Mouse (Mus musculus) testis, adult 2 months (tissue): ENCODE data around the gene Ddx3x. TPM values are rescaled to one million over a fixed set of nuclear protein-coding genes. Genes with fewer than 3 reads are reported as not detected.
A peak's percentile ranks its signal among the peaks of the same experiment; 100 is the strongest.
"Not testable (repeated sequence)": the region's sequence is repeated elsewhere in the genome, so short reads cannot be mapped to it uniquely, and the experiment has no call there.

Source experiments
- H3K27ac ChIP-seq: fragments of 200-500 bp; 2 replicates; pipeline ENCODE4 v1.5.1; 2012; ENCODE audit warnings: low read depth, low read length; ENCODE audit not compliant: control insufficient read depth, insufficient read depth
- H3K27me3 ChIP-seq: fragments of 200-500 bp; 2 replicates; pipeline ENCODE4 v1.6.1; 2012; ENCODE audit warnings: mild to moderate bottlenecking, low read length, moderate library complexity; ENCODE audit not compliant: control insufficient read depth, insufficient read depth
- H3K36me3 ChIP-seq: fragments of 200-500 bp; 2 replicates; pipeline ENCODE4 v1.6.1; 2012; ENCODE audit warnings: mild to moderate bottlenecking, low read length; ENCODE audit not compliant: control insufficient read depth, insufficient read depth
- H3K4me1 ChIP-seq: fragments of 200-500 bp; 2 replicates; pipeline ENCODE4 v1.6.1; 2012; ENCODE audit warnings: low read length; ENCODE audit not compliant: control insufficient read depth, insufficient read depth
- H3K4me3 ChIP-seq: fragments of 200-500 bp; 2 replicates; pipeline ENCODE4 v1.5.1; 2012; ENCODE audit warnings: low read depth, mild to moderate bottlenecking, low read length, moderate library complexity, mixed read lengths; ENCODE audit not compliant: control insufficient read depth
- CTCF ChIP-seq: fragments of 200-500 bp; IDR thresholded peaks from 2 replicates; pipeline ENCODE4 v1.5.1; 2012; ENCODE audit warnings: low read depth, mild to moderate bottlenecking, inconsistent platforms, low read length, moderate library complexity; ENCODE audit not compliant: control insufficient read depth, insufficient read depth, insufficient replicate concordance
- POLR2A ChIP-seq: fragments of 200-500 bp; IDR thresholded peaks from 2 replicates; pipeline ENCODE4 v1.6.1; 2012; ENCODE audit warnings: low read depth, mild to moderate bottlenecking, inconsistent platforms, low read length, moderate library complexity; ENCODE audit not compliant: control insufficient read depth
- polyA plus RNA-seq: library from polyadenylated mRNA; depleted of rRNA; stranded (reverse); fragments of >200 nt; gene quantifications from 2 replicates; pipeline ENCODE4 v1.2.3, GENCODE M21; 2012; rRNA removed

Gene Ddx3x
- polyA plus RNA-seq, result 4.6 and 5.9 TPM in 2 replicates

DNA sequence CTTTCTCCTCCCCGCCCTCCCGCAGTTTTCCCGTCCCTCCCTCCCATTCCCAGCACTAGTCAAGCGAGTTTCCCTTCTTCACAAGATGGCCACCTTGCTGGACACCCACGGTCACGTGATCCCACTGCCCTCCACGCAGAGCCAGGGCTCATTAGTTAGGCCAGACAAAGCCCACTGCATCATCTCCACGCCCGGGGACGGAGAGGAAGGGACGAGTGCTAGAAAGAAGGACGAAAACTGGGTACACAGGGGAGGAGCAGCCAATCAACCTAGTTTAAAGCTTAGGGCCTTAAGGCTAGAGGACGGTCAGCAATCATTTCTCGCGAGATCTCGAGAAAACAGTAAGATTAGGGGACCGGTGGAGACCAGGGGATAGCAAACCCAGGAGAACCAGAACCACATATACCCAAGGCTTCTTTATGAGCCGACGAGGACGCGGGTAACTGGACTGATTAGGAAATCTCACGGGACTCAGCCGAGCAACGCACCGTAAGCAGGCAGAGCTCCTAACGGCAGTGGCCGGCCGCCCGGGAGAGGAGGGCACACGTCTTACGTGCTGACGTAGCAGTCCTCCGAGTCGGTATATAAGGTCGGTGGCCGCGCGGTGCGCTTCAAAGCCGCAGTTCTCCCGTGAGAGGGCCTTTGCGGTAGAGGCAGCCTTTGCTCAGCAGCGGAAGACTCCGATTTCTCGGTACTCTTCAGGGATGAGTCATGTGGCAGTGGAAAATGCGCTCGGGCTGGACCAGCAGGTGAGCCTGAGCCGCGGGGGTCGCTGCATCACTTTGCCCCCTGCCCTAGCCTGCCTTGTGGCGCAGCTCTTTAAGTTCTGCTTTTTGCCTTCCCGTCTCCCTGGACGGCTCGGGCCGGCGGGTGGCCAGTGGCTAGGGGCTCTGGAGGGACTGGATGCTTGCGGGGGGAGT is at the start of gene Ddx3x:
Gene Ddx3x (plus strand): TSS at position 562 of the 920 bp plus-strand sequence.
- peak within 1 kb of the TSS; percentile 84 for H3K4me3 ChIP-seq
- H3K4me1 ChIP-seq, result peaks cover 7% of the 10 kb centered on the region
- no peaks in the 10 kb centered on the region for H3K27me3 ChIP-seq
- H3K27ac ChIP-seq, result peak within 1 kb of the TSS; percentile 98
- TF ChIP-seq POLR2A, result peak; percentile 92
- no peak for TF ChIP-seq CTCF
- H3K36me3 ChIP-seq, result no peaks in the 10 kb centered on the region

DNA sequence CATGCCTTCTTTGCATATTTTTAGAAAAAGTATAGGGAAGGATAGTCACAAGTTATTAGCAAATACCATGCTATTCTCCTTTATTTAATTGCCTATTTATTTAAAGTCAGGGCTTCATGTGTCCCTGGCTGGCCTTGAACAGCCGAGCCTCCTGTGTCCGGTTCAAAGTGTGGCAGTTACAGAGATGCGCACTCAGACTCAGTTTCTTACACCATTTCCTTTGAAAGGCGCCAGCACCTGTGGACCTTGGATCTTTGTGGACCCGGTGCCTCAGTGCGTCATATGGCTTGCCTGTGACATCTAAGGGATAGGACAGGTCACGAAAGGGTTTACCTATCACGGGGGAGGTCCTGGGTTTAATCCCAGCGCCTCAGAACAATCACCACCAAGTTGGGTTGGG is 49.5 kb upstream of the Ddx3x start:
- Histone ChIP-seq H3K4me3 (no peak overlapping the region), H3K36me3 (no peaks in the 10 kb centered on the region), H3K4me1 (peaks cover 2% of the 10 kb centered on the region; the same call in 1 of the 2 replicates), H3K27me3 (no peaks in the 10 kb centered on the region), H3K27ac (no peak overlapping the region)
- TF ChIP-seq POLR2A (no peak), CTCF (no peak)

DNA sequence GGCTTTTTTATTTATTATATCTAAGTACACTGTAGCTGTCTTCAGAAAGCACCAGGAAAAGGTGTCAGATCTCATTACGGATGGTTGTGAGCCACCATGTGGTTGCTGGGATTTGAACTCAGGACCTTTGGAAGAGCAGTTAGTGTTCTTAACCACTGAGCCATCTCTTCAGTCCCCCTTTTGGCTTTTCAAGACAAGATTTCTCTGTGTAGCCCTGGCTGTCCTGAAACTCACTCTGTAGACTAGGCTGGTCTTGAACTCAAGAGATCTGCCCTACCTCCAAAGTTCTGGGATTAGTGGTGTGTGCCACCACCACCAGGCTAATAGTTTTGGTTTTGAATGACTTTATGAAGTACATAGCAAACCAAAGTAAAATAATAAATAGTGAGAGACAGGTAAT is 47.9 kb upstream of the Ddx3x start:
- H3K27me3 ChIP-seq, H3K4me3 ChIP-seq, H3K4me1 ChIP-seq, H3K27ac ChIP-seq, H3K36me3 ChIP-seq: not testable (repeated sequence)

DNA sequence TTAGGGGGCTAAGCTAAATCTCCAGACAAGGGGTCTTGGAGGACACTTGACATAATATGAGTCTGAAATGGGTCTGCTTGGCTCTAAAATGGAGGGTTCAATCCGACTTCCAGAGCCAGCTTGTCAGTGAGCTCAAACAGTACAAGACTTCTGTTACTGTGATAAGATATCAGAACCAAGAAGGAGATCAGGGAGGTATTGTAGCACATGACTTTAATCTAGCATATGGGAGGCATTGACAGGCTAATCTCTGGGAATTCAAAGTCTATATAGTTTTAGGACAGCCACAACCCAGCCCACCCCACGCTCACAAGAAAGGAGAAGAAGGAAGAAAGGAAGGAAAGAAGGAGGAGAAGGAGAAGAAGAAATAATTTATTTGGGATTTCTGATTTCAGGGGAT is 47.1 kb upstream of the Ddx3x start:
- no peak overlapping the region for H3K4me3 ChIP-seq
- no peak overlapping the region for H3K27ac ChIP-seq
- H3K36me3 ChIP-seq, result no peaks in the 10 kb centered on the region
- no peak for TF ChIP-seq POLR2A
- TF ChIP-seq CTCF, result no peak
- no peaks in the 10 kb centered on the region for H3K27me3 ChIP-seq
- peaks cover 2% of the 10 kb centered on the region; the same call in 1 of the 2 replicates for H3K4me1 ChIP-seq

DNA sequence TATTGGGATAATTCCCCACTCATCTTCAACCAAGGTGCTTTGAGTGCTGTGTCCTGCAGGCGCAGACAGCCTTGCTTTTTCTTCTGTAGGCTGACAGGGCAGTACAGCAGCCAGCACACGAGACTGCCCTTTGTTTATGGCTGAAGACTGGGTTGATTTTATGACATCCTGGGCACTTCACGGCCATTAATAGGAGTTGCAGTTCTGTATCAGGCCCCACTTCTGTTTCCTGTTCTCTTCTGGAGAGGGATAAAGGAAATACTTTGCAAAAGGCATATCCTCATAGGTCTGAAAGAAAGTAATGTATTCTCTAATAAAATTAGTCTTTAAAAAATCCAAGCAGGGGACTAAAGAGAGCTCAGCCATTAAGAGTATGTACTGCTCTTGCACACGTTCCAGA is 46.1 kb upstream of the Ddx3x start:
- H3K4me3 ChIP-seq, result no peak overlapping the region
- no peaks in the 10 kb centered on the region for H3K36me3 ChIP-seq
- peaks cover 2% of the 10 kb centered on the region; the same call in 1 of the 2 replicates for H3K4me1 ChIP-seq
- no peaks in the 10 kb centered on the region for H3K27me3 ChIP-seq
- no peak for TF ChIP-seq CTCF
- no peak for TF ChIP-seq POLR2A
- no peak overlapping the region for H3K27ac ChIP-seq

DNA sequence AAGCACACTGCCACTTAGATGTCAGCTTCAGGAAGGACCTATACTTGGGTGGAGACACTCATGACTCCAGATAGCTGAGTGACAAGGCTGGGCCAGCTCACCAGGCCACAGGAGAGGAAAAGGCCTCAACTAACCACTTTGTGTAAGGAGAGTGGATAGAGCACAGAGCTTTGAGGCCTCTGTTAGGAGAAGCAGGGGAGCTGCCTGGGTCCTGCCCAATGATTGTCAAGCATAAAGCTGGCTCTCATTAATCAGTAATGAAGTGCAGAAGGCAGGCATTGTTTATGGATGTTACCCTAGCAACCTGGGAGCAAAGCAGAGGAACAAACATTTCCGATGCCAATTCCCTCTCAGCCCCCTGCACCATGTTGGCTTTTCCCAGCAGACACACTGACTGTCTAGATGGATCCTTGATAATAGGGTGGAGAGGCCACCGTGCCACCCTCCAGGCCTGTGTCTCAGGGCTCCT is 44.6 kb upstream of the Ddx3x start:
- no peaks in the 10 kb centered on the region for H3K36me3 ChIP-seq
- no peak overlapping the region for H3K4me3 ChIP-seq
- no peaks in the 10 kb centered on the region for H3K27me3 ChIP-seq
- TF ChIP-seq CTCF (no peak), POLR2A (no peak)
- peaks cover 2% of the 10 kb centered on the region; the same call in 1 of the 2 replicates for H3K4me1 ChIP-seq
- H3K27ac ChIP-seq, result no peak overlapping the region

DNA sequence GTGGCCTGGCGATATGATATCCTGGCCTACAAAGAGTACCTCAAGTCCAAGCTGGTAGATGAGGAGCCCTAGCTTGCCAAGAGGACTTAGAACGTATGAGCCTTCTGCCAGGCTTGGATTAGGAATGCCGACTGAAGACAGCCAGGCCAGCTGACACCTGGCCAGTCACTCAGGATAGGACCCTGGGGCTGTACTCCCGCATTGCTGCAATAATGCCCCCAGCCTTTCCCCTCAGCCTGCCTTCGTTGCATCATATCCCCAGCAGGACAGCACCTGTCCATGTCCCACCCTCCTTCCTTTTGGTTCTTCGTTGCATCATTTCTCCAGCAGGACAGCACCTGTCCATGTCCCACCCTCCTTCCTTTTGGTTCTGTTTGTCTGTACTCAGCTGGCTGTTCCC is 41.3 kb upstream of the Ddx3x start:
- Histone ChIP-seq H3K4me3 (no peak overlapping the region), H3K4me1 (no peaks in the 10 kb centered on the region; the same call in 1 of the 2 replicates), H3K36me3 (no peaks in the 10 kb centered on the region), H3K27me3 (no peaks in the 10 kb centered on the region), H3K27ac (no peak overlapping the region)
- TF ChIP-seq CTCF (no peak), POLR2A (no peak)
